Mouse (Mus musculus): ENCODE data around the gene Ube4b. TPM values are rescaled to one million over a fixed set of nuclear protein-coding genes. Genes with fewer than 3 reads are reported as not detected.

The Ube4b gene
- polyA plus RNA-seq, 1 experiment = 38.0 TPM

DNA sequence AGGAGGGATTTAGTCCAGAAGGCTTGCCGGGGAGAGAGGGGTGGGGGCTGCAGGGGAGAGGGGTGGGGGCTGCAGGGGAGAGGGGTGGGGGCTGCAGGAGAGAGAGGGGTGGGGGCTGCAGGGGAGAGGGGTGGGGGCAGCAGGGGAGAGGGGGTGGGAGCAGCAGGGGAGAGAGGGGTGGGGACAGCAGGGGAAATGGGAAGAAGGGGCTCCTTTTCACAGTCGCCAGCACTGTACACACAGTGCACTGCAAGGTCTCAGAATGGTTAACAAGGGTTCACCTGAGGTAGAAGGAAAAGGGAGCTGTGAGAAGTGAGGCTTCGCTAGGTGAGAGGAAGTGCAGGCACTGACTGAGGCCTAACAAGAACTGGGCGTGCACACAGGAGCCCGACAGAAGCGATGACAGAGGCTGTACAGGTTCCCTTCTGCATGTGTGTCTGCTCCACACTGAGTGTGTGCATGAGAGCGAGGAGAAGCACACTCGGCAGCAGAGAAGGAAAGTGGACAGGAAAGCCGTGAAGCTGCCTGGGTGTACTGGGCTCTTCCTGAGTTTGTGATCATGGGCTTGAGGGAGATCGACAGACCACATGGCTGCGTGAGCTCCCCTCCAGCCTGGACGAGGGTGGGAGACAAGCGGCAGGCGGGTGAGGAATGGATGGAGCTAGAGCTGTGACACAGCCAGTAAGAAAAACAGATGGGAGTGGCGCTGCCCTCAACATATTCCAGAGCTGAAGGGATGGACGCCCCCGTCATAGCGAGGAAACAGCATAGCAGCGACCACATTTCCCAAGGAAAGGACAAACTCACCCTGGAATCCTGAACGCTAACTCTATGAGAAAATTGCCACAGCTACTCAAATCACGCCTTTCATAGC, 29.9 kb downstream of the Ube4b start:
- H3K4me1 ChIP-seq (ENCODE audit: control insufficient read depth, insufficient read depth, low read length) = no peaks in the 10 kb centered on the region
- TF ChIP-seq POLR2A (IDR thresholded peaks at IDR 0.05; ENCODE audit: borderline replicate concordance, control insufficient read depth, low read depth, low read length) = no peak
- no peak for TF ChIP-seq CTCF (IDR thresholded peaks at IDR 0.05; ENCODE audit: control insufficient read depth, insufficient read depth, low read length)
- 88% methylated on average over 21 of the region's 21 CpGs for WGBS
- no peak overlapping the region for H3K4me3 ChIP-seq (replicated peaks; ENCODE audit: control insufficient read depth, low read depth, low read length)
- no peak overlapping the region for H3K27ac ChIP-seq (ENCODE audit: control insufficient read depth, insufficient read depth, low read depth, low read length, poor library complexity)

DNA sequence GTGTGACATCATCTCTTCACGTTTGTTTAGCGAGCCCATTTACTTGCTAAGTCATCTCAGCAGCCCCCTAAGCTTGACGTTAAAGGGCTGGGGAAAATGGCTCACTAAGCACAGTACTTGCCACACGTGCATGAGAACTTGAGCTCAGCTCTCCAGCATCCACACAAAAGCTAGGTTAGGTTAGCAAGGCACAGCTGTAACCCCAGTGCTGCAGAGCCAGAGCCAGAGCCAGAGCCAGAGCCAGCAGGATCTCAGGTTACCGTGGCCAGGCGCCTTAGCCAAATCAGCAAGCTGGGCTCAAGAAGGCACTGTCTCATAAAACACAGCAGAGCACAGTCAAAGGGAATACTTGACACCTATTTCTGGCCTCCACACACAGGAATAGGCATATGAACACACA, 31.0 kb downstream of the Ube4b start:
- 87% methylated on average over 6 of the region's 6 CpGs for WGBS
- Histone ChIP-seq H3K4me1 (ENCODE audit: control insufficient read depth, insufficient read depth, low read length) (no peaks in the 10 kb centered on the region), H3K27ac (ENCODE audit: control insufficient read depth, insufficient read depth, low read depth, low read length, poor library complexity) (no peak overlapping the region), H3K4me3 (replicated peaks; ENCODE audit: control insufficient read depth, low read depth, low read length) (no peak overlapping the region)
- TF ChIP-seq CTCF (IDR thresholded peaks at IDR 0.05; ENCODE audit: control insufficient read depth, insufficient read depth, low read length) (no peak), POLR2A (IDR thresholded peaks at IDR 0.05; ENCODE audit: borderline replicate concordance, control insufficient read depth, low read depth, low read length) (no peak)

DNA sequence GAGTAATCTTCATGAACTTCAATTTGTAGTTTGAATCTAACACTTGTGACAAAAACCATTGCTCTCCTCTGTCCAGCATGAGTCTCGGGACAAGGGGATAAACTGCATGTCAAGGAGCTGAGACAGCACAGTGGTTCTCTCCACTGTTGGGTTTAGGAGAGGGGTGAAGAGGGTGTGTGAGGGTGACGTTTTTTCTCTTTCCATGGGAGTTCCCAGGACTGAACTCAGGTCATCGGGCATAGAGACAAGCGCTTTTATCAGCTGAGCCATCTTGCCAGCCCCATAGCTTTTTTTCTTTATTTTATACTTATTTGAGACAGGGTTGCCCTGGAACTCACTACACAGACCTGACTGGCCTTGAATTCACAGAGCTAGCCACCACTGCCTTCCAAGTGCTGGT, 32.3 kb downstream of the Ube4b start:
- WGBS = 82% methylated on average over 4 of the region's 4 CpGs
- Histone ChIP-seq H3K27ac (ENCODE audit: control insufficient read depth, insufficient read depth, low read depth, low read length, poor library complexity) (no peak overlapping the region), H3K4me3 (replicated peaks; ENCODE audit: control insufficient read depth, low read depth, low read length) (no peak overlapping the region), H3K4me1 (ENCODE audit: control insufficient read depth, insufficient read depth, low read length) (no peaks in the 10 kb centered on the region)
- TF ChIP-seq CTCF (IDR thresholded peaks at IDR 0.05; ENCODE audit: control insufficient read depth, insufficient read depth, low read length) = no peak
- TF ChIP-seq POLR2A (IDR thresholded peaks at IDR 0.05; ENCODE audit: borderline replicate concordance, control insufficient read depth, low read depth, low read length) = no peak

DNA sequence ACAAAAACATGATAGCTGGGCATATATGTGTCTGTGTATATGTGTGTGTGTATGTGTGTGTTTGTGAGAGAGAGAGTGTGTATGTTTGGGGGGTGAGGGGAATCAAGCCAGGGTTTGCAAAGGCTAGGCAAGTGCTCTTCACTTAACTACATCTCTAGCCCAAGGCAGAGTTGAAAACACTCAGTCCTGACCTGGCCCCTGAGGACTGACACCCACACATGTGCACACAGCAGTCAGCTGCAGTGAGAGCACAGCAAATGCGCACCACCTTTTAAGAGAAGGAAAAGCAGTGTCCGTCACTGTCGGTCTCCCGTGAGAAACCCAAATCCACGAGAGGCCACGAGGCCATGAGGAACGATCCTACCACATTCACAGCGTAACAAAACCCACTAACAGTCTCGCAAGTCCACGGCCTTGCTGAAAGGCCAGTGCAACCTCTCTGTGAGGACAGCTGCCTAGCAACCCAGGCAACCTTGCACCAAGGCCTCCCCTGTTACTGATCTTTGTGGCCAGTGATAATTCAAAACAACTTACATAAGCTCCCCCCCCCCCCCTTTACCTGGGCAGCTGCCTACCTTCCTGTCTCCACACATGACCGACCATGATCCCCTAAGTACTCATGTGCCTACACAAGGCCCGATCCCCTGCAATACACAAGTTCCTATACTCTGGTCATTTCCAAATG, 33.1 kb downstream of the Ube4b start:
- TF ChIP-seq POLR2A (IDR thresholded peaks at IDR 0.05; ENCODE audit: borderline replicate concordance, control insufficient read depth, low read depth, low read length) (no peak), CTCF (IDR thresholded peaks at IDR 0.05; ENCODE audit: control insufficient read depth, insufficient read depth, low read length) (no peak)
- no peak overlapping the region for H3K27ac ChIP-seq (ENCODE audit: control insufficient read depth, insufficient read depth, low read depth, low read length, poor library complexity)
- H3K4me1 ChIP-seq (ENCODE audit: control insufficient read depth, insufficient read depth, low read length) = no peaks in the 10 kb centered on the region
- H3K4me3 ChIP-seq (replicated peaks; ENCODE audit: control insufficient read depth, low read depth, low read length) = no peak overlapping the region
- WGBS = 80% methylated on average over 12 of the region's 12 CpGs

DNA sequence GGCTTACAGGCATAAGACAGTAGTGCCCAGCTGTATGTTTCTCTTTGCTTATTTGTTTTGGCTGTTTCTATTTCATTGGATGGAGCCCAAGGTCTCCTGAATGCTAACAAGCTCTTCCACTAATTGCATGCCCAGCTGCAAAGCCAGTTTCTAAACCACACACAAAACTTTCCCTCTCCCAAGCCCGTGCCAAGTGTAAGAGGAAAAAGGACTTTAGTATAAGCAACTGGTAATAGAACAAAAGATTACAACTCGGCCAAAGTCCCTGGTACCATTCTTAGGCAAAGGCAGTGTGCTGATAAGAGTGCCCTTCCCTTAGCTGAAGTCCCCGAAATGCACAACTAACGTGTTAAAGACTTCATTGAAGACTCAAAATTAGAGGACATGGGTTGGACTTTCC, 34.2 kb downstream of the Ube4b start:
- Histone ChIP-seq H3K4me3 (replicated peaks; ENCODE audit: control insufficient read depth, low read depth, low read length) (no peak overlapping the region), H3K4me1 (ENCODE audit: control insufficient read depth, insufficient read depth, low read length) (no peaks in the 10 kb centered on the region), H3K27ac (ENCODE audit: control insufficient read depth, insufficient read depth, low read depth, low read length, poor library complexity) (no peak overlapping the region)
- no peak for TF ChIP-seq CTCF (IDR thresholded peaks at IDR 0.05; ENCODE audit: control insufficient read depth, insufficient read depth, low read length)
- TF ChIP-seq POLR2A (IDR thresholded peaks at IDR 0.05; ENCODE audit: borderline replicate concordance, control insufficient read depth, low read depth, low read length) = no peak
- whole genome bisulfite sequencing = 72% methylated on average over 4 of the region's 4 CpGs

DNA sequence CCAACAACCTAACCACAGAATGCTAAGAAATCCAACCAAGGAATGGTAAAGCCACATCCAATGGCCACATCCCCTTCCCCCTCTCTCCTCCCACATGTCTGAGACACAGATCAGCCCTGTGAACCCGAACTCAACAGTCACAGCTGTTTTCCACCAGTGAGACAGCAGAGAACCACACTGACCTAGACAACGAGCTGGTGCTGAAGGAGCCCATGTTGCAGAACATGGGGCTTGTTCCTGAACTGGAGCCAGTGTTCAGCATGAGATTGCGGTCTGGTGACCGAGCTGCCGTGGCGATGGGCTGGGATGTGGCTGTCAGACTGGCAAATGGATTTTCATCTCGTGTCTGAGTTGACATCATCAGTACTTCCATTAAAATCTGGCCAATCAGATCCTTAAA, 45.5 kb downstream of the Ube4b start:
- no peak overlapping the region for H3K4me3 ChIP-seq (replicated peaks; ENCODE audit: control insufficient read depth, low read depth, low read length)
- H3K27ac ChIP-seq (ENCODE audit: control insufficient read depth, insufficient read depth, low read depth, low read length, poor library complexity) = no peak overlapping the region
- no peaks in the 10 kb centered on the region for H3K4me1 ChIP-seq (ENCODE audit: control insufficient read depth, insufficient read depth, low read length)
- TF ChIP-seq POLR2A (IDR thresholded peaks at IDR 0.05; ENCODE audit: borderline replicate concordance, control insufficient read depth, low read depth, low read length) (no peak), CTCF (IDR thresholded peaks at IDR 0.05; ENCODE audit: control insufficient read depth, insufficient read depth, low read length) (no peak)
- 81% methylated on average over 7 of the region's 7 CpGs for WGBS

DNA sequence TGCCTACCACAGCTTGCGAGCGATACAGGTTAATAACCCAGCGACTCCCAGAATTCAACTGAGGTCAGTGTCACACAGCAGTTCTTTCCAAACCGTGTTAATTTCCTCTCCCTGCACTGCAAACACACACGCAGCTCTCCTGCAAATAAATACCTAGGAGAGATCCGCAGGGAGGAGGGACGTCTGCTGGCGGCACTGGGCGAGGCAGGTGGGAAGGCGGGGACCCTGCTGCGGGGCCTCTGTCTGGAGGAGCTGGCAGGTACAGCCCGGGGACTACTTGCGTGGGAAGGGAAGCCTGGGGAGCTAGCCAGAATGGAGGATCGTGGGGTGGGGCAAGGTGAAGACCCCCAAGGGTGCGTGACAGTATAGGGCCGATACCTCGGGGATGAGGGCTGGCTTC, 46.7 kb downstream of the Ube4b start:
- no peaks in the 10 kb centered on the region for H3K4me1 ChIP-seq (ENCODE audit: control insufficient read depth, insufficient read depth, low read length)
- H3K4me3 ChIP-seq (replicated peaks; ENCODE audit: control insufficient read depth, low read depth, low read length) = no peak overlapping the region
- H3K27ac ChIP-seq (ENCODE audit: control insufficient read depth, insufficient read depth, low read depth, low read length, poor library complexity) = no peak overlapping the region
- WGBS = 95% methylated on average over 17 of the region's 17 CpGs
- TF ChIP-seq POLR2A (IDR thresholded peaks at IDR 0.05; ENCODE audit: borderline replicate concordance, control insufficient read depth, low read depth, low read length) = no peak
- no peak for TF ChIP-seq CTCF (IDR thresholded peaks at IDR 0.05; ENCODE audit: control insufficient read depth, insufficient read depth, low read length)

DNA sequence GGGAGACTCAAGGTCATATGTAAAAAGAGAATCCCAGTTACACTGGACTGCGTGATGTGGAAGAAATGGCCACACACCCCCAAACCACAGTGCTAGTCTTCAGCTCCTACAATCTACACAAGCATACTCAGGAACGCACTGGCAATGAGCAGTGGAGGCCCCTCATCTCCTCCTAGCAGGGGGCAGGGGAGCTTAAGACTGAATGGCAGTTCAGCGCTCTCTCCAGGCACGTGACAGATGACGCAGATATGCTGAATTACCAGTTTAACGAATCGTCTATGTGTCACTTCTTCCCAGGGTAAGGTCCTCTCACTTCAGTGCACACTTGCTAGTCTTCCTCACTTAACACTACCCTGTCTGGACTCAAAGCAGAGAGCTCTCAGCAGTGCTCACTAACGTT, 47.7 kb downstream of the Ube4b start:
- no peak overlapping the region for H3K4me3 ChIP-seq (replicated peaks; ENCODE audit: control insufficient read depth, low read depth, low read length)
- WGBS = 87% methylated on average over 8 of the region's 8 CpGs
- no peaks in the 10 kb centered on the region for H3K4me1 ChIP-seq (ENCODE audit: control insufficient read depth, insufficient read depth, low read length)
- no peak overlapping the region for H3K27ac ChIP-seq (ENCODE audit: control insufficient read depth, insufficient read depth, low read depth, low read length, poor library complexity)
- TF ChIP-seq CTCF (IDR thresholded peaks at IDR 0.05; ENCODE audit: control insufficient read depth, insufficient read depth, low read length) (no peak), POLR2A (IDR thresholded peaks at IDR 0.05; ENCODE audit: borderline replicate concordance, control insufficient read depth, low read depth, low read length) (no peak)
